Mouse (Mus musculus) telencephalon, adult 2 months (tissue): ENCODE data around the gene Necab2.

Experiments used
- DNase-seq: peaks from one replicate; pipeline ENCODE4 v3.0.0-alpha.2; 2011; ENCODE audit warnings: low read depth, low spot score

The Necab2 gene

DNA sequence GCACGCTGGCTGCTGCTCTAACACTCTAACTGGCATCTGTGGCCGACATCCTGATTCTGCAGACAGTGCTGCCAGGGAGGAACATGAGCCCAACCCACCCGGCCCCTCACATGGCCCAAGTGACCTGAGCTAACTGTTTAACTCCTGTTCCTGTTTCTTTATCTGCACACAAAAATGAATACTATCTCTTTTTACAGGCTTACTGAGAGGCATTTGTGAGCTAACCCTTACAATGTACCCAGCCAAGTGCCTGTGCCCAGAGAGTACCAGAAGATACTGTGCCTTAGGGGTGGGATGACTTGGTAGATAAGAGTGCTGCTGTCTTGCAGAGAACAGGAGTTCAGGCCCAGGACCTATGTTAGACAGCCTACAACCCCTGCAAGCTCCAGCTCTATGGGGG is 68.4 kb downstream of the Necab2 start:
- no peak for DNase-seq

DNA sequence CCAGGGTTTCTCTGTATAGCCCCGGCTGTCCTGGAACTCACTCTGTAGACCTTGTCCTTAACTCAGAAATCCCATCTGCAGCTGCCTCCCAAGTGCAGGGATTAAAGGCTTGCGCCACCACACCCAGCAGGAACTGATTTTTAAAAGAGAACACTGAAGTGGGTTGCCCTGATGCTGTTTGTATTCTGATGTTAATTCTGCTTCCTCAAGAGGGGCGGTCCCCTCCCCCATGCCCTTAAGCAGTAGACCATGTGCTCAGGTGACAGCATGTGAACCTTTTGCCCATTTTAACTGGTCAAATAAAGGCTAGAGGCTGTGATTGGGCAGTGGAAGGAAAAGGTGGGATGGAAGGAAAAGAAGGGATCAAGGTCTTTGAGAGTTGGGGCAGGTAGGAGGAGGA is 69.2 kb downstream of the Necab2 start:
- no peak for DNase-seq

- no peak for DNase-seq
Observed at GRCm38 (mm10) chr8:119516674-119517073, 70.2 kb downstream of the Necab2 start.

- no peak for DNase-seq
Observed at GRCm38 (mm10) chr8:119520102-119520501, 73.6 kb downstream of the Necab2 start.
